Mouse (Mus musculus) skeletal muscle tissue, adult 2 months (tissue): ENCODE data around the gene Pigq.

ENCODE experiments used
- DNase-seq: peaks from one replicate; pipeline ENCODE4 v3.0.0-alpha.2; 2012; ENCODE audit warnings: low read depth, low spot score

The Pigq gene

GRCm38 (mm10) chr17:25944366-25945163 lies at the start of gene Pigq, which contains the start of gene Nhlrc4:
Gene Pigq, minus strand, starts transcription at chr17:25944936.
Gene Nhlrc4, minus strand, starts transcription at chr17:25944961.
- no peak for DNase-seq

GRCm38 (mm10) chr17:25993489-25993888 lies 48.8 kb upstream of the Pigq start:
- no peak for DNase-seq

- DNase-seq: no peak
Observed at GRCm38 (mm10) chr17:25992274-25992673, 47.5 kb upstream of the Pigq start.

DNA sequence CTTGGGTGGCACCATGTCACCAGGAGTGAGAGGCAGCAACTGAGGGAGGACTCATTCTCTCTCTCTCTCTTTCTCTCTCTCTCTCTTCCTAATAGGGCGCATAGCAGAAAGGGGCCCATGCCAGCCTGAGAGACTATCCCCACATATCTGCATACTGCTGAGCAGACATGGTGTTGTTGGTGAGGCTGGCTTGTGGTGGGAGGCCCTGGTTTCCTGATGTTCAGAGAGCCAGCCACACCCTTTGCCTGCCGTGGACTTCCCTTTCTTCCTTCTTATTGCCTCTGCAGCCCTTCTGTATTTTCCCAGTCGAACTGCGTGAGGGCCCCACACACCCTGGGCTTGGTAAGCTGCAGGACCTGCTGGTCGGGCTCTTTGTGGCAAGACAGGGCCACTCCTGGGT lies 45.6 kb upstream of the Pigq start:
- no peak for DNase-seq

DNA sequence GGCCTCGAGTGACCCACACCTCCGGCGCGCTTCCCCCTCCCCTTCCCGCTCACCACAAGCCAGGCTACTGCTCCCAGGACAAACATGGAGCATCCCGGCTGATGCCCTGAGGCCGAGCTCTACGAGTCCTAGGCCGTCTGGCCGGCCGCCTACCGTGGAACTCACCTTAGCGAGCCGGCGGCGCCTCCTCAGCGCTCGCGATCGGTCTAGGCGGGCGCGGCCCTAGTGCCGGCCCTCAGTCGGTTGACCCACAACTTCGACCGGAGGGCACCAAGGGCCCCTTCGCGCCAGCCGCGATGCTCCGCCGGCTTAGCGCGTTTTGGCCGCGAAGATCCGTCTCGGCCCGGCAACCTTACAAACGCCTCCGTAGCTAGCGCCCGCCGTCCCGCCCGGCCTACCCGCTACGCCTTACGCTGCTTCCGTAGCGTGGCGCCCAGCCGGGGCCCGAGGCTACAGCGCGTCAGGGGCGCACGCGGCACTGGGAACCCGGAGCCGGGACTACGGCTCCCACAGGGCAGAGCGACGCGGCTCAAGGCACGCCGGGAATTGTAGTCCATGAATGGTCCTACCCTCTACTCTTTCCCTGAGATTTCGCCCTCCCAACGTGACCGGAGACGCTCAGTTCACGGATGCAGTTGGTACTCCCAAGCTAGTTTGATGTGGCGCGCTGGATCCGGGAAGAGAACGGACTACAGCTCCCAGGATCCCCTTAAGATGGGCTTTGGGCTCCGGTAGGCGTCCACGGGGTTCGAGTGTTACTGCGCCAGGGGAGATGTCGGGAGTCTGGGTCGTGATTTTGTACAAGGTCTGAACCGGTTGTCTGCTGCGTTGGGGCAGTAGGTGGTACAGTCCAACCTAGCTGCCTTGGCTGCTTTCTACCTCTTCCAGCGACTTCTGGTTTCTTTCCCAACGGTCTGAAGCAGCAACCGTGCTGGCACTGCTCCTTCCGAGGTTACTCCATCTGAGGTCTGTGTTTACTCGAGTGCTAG lies 40.9 kb upstream of the Pigq start, which contains the start of gene Capn15:
Gene Capn15 (minus strand): TSS at position 491 of the 989 bp plus-strand sequence.
- peak; percentile 89 for DNase-seq

GRCm38 (mm10) chr17:25984556-25985305 lies 40.0 kb upstream of the Pigq start:
- DNase-seq: no peak

DNA sequence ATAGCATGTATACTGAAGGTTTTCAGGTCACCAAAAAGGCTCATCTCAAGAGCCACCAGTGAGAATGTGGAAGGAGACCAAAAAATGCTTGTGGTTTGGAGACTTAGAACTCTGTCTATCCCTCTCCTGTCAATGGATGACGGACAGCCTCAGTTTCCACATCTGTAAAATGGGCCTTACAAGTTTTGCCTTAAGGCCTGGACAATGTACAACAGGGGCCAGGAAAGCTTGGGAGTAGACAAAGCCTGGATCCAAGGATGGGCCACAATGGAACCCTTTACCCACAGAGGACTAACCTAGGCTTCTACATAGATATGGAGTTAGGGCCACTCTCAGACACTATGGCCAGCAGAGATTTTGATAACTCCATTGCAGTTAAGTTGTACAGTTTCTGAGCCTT lies 39.3 kb upstream of the Pigq start:
- no peak for DNase-seq

DNA sequence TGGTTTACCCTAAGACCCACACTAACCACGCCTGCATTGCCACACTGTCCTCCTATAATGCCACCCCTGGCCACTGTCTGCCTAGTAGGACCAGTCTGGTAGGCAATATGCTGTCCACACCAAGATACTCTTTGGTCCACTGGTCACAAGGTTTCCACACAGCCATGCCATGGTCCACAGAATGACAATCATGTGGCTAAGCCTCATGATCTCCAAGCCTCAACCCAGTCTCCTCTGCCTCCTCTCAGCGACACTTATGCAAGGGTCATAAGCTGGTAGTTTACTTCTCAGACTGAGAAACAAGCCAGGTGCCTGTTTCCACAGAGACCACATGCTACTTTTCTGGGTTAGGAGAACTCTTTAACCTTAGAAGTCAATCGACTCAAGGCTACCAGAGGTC lies 38.2 kb upstream of the Pigq start:
- DNase-seq: no peak

DNA sequence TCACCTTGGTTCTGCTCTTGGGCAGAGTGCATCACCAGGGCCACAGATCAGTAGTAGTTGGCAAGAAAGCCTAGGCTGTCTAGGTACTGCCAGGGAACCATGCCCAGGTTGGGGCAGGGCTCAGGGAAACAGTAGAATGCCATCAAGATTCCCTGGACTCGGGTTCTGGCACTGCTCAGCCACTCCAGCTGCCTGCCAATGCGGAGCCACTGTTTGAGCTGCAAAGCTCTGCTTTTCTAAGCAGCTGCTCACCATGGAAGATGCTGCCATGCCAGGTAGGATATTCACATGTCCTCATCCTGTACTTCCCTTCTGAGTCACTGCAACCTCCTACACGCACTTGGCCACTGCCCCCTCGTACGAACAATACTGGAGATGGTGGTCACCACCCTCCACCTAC lies 36.1 kb upstream of the Pigq start:
- DNase-seq: peak; percentile 39

DNA sequence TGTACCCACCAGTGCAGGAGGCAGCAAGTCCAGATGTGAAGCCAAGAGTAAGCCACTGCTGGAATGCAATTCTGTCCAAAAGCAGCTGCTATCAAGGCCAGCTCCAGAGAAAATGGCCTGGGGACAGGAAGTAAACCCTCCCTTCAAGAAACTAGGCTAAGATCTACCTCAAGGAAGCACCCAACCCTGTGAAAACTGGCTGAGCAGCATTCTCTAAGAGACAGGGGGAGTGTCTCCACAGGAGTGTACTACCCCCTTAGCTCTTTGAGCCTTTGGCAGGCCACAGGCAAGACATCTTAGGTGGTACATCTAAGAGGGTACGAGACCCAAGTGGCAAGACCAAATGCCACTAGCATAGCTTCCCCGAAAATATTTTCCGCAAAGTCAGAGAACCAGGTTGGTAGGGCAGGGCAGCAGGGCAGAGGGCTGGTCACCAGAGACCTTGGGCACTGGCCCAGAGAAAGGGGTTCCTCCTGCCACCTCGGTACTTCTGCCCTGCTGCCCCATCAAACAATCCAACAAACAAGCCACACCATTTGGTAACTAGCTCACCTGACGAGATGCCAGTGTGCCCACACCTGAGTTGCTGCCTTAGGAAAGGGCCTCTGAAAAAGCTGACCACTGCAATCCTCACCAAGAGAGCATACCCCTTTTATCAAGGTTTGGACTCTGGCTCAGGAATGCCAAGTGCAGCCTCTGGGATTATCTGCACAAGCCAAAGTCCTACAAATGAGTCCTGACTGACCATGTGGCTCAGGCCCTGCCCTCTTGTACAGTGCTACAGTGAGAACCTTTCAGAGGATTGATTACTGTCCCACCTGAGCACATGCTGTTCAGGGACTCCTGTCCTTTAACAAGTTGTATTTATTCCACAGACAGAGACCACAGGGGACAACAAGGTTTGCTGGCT lies 35.3 kb upstream of the Pigq start:
- DNase-seq: no peak

- no peak for DNase-seq
Observed at GRCm38 (mm10) chr17:25970954-25971707, 26.4 kb upstream of the Pigq start.

GRCm38 (mm10) chr17:25970448-25970847 lies 25.7 kb upstream of the Pigq start:
- no peak for DNase-seq

DNA sequence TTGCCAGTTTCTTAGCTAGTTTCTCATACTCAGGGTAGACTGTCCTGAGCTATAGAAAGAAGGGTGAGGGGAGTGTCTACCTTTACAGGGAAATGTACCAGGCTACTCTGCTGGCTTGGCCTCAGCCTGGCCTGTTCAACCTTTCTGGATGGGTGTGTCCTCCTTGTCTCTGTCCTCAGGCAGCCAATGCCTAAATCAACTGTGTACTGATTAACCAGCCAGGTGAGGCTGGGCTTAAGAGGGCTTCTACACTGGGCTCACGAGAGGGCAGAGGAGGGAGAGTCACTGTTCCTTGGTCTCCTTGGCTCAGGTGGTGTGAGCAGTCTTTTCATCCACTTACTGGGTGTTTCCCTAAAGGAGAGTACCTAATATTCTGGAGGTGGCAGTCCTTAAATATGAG lies 23.4 kb upstream of the Pigq start:
- no peak for DNase-seq

DNA sequence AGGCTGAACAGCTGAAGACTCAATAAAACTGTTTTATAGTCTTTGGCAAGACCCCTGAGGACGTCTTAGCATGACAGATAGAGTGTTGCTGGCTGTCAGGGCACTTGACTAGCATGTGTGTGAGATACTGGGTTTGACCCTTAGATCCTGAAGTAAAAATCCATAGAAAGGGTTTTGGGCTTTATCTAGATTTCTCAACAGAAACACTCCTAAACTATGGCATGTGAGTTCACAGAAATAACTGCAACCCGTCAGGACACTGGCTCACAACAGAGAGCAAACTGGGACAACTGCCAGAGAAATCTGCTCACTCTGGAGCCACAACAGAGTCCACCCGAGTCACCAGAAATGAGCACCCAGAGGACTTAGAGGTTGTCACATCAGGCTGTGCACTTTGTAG lies 22.9 kb upstream of the Pigq start:
- no peak for DNase-seq

DNA sequence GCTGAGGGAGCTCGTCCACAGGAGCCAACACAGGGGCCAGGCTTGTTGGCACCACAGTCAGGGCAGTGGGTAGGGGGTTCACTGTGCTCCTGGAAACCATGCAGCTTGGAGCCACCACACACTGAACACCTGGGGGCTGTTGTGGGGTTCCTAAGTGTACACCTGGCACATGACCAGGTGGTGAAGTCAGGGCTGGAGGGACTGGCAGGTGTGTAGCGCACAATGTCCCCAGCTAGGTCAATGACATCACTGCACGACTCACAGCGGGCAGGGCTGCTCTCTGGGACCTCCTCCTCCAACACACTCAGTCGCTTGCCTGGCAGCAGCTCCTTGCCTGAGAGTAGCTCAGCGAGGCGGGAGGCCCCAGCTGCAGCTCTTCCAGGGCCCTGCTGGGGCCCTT lies 19.5 kb upstream of the Pigq start:
- no peak for DNase-seq

- no peak for DNase-seq
Observed at GRCm38 (mm10) chr17:25962413-25962905, 17.7 kb upstream of the Pigq start.

- no peak for DNase-seq
Observed at GRCm38 (mm10) chr17:25961566-25961965, 16.8 kb upstream of the Pigq start.

DNA sequence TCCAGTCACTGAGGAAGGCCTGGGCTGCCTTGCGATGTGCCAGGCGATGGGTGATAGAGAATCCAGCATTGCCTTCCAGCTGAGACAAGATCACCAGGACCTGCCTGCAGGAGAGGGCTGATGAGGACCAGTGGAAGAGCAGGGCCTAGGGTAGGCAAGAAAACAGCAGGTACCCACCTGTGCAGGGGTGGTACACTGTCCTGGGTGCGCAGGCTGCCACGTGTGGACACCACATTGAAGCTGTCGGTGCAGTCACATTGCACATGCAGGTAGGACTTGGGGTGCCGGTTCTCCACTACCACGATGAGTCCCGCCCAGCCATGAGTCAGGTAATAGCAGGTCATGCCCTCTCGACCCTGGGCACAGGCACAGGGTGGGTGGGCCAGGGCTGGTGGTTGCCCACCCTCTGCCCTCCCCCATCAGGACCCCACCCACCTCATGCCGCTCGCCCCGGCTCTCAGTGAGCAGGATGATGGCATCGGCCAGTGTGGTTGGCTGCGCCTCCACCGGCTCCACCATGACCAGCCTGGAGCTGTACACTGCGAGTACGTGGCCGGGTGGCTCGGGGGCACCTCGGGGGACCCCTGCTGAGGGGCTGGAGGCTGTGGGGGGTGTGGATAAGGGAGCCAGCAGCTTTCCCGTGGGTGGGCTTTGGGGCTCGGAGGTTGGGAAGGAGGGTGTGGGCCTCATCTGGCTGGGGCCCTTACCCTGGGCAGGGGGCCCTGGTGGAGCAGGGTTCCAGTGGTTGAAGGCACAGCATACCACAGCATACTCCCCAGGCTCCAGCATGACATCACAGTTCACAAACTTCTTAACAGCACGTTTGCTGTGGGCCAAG lies 15.1 kb upstream of the Pigq start:
- DNase-seq: no peak
